Mouse (Mus musculus) heart, adult 2 months (tissue): ENCODE results near the gene Gatb. TPM values are rescaled to one million over a fixed set of nuclear protein-coding genes. Genes with fewer than 3 reads are reported as not detected.

Experiments
- DNase-seq, 2 experiments: peaks; one replicate each; pipeline ENCODE4 v3.0.0; 2021
- H3K27ac ChIP-seq: fragments of 200-600 bp; 2 replicates; pipeline ENCODE4 v1.8.1; 2022
- H3K27me3 ChIP-seq: fragments of 200-500 bp; 2 replicates; pipeline ENCODE4 v1.6.1; 2012; ENCODE audit warnings: mild to moderate bottlenecking, low read length, inconsistent platforms, mixed read lengths; ENCODE audit not compliant: control insufficient read depth, insufficient read depth
- H3K36me3 ChIP-seq: fragments of 200-500 bp; 2 replicates; pipeline ENCODE4 v1.6.1; 2012; ENCODE audit warnings: low read length, inconsistent platforms; ENCODE audit not compliant: control insufficient read depth, insufficient read depth
- H3K4me1 ChIP-seq: fragments of 200-500 bp; 2 replicates; pipeline ENCODE4 v1.6.1; 2011; ENCODE audit warnings: low read length; ENCODE audit not compliant: control insufficient read depth, insufficient read depth
- H3K4me3 ChIP-seq: fragments of 200-600 bp; 2 replicates; pipeline ENCODE4 v1.8.1; 2022
- H3K79me2 ChIP-seq: fragments of 200-500 bp; replicated peaks from 2 replicates; pipeline ENCODE4 v1.6.1; 2012; ENCODE audit warnings: mild to moderate bottlenecking, inconsistent platforms, low read length, moderate library complexity, mixed read lengths; ENCODE audit not compliant: control insufficient read depth, insufficient read depth
- H3K9ac ChIP-seq: fragments of 200-500 bp; 2 replicates; pipeline ENCODE4 v1.6.1; 2012; ENCODE audit warnings: low read depth, mild to moderate bottlenecking, control low read depth, inconsistent platforms, low read length, mixed read lengths
- CTCF ChIP-seq: fragments of 200-600 bp; IDR thresholded peaks from 2 replicates; pipeline ENCODE4 v1.8.1; 2022; ENCODE audit warnings: antibody characterized with exemption, mild to moderate bottlenecking, moderate library complexity
- EP300 ChIP-seq: fragments of 200-500 bp; IDR thresholded peaks from 2 replicates; pipeline ENCODE4 v1.6.1; 2011; ENCODE audit warnings: low read depth, low read length, control low read depth; ENCODE audit not compliant: insufficient read depth
- POLR2A ChIP-seq: fragments of 200-500 bp; IDR thresholded peaks from 2 replicates; pipeline ENCODE4 v1.6.1; 2011; ENCODE audit warnings: mild to moderate bottlenecking, low read depth, low read length, control low read depth; ENCODE audit not compliant: insufficient read depth
- WGBS: fragments of 180-500 bp; shearing (Covaris S2); methylation state at CpG from one replicate; pipeline ENCODE4 v1.1.7; 2018; 5-methylcytosine and 5-hydroxymethylcytosine counted together
- intact Hi-C: fragments of 180-260 bp; cut with DNase I; formaldehyde crosslinking; loops from one replicate; pipeline ENCODE4 v1.15.1; 2025
- polyA plus RNA-seq: library from polyadenylated mRNA; depleted of rRNA; stranded (reverse); fragments of >200 nt; gene quantifications from 2 replicates; pipeline ENCODE4 v1.2.3, GENCODE M21; 2012
- total RNA-seq, 2 experiments: library from RNA; stranded (reverse); gene quantifications; 2 replicates each; pipeline ENCODE4 v1.2.3; 2021

The Gatb gene
- total and polyA plus RNA-seq, 3 experiments = 22.0 to 49.7 (median 45.6) TPM

- TF ChIP-seq EP300 (no peak), CTCF (no peak), POLR2A (no peak)
- no peak overlapping the region for H3K27ac ChIP-seq
- no peaks in the 10 kb centered on the region for H3K4me1 ChIP-seq
- no peaks in the 10 kb centered on the region for H3K79me2 ChIP-seq
- intact Hi-C loops = no loop called here
- H3K9ac ChIP-seq = no peak overlapping the region
- no peaks in the 10 kb centered on the region for H3K27me3 ChIP-seq
- no peaks in the 10 kb centered on the region for H3K36me3 ChIP-seq
- no peak for DNase-seq
- 71% methylated on average over 3 of the region's 3 CpGs for WGBS
- no peak overlapping the region for H3K4me3 ChIP-seq
Observed at GRCm38 (mm10) chr3:85542765-85543164, 31.2 kb upstream of the Gatb start.

GRCm38 (mm10) chr3:85543652-85544051, 30.3 kb upstream of the Gatb start:
- Histone ChIP-seq H3K4me1 (no peaks in the 10 kb centered on the region), H3K27ac (no peak overlapping the region), H3K36me3 (no peaks in the 10 kb centered on the region), H3K4me3 (no peak overlapping the region), H3K79me2 (no peaks in the 10 kb centered on the region), H3K27me3 (no peaks in the 10 kb centered on the region), H3K9ac (no peak overlapping the region)
- TF ChIP-seq EP300 (no peak), CTCF (peak; percentile 57)
- intact Hi-C loops = no loop called here
- no peak for DNase-seq
- 38% methylated on average over 2 of the region's 2 CpGs for WGBS

- Histone ChIP-seq H3K79me2 (no peaks in the 10 kb centered on the region), H3K27ac (peak overlapping the region; percentile 90), H3K36me3 (peaks cover 6% of the 10 kb centered on the region; the same call in 1 of the 2 replicates), H3K9ac (no peak overlapping the region), H3K27me3 (no peaks in the 10 kb centered on the region), H3K4me1 (peaks cover 2% of the 10 kb centered on the region; the same call in 1 of the 2 replicates), H3K4me3 (no peak overlapping the region)
- DNase-seq = no peak
- 35% methylated on average over 4 of the region's 4 CpGs for WGBS
- intact Hi-C loops = loop anchor here (5.0 kb wide), 1 partner anchor 33 kb away; no protein-coding TSS in a partner anchor
- TF ChIP-seq EP300 = no peak
- no peak for TF ChIP-seq POLR2A
- TF ChIP-seq CTCF = no peak
Observed at GRCm38 (mm10) chr3:85550312-85550711, 23.6 kb upstream of the Gatb start.

GRCm38 (mm10) chr3:85551352-85551751, 22.6 kb upstream of the Gatb start:
- DNase-seq = peak; percentile 36 to 69
- WGBS = 36% methylated on average over 2 of the region's 2 CpGs
- TF ChIP-seq CTCF (no peak), EP300 (peak; percentile 88), POLR2A (0 out of 2 replicates have a peak, but pooled peaks have one; percentile 18)
- Histone ChIP-seq H3K79me2 (no peaks in the 10 kb centered on the region), H3K36me3 (peaks cover 6% of the 10 kb centered on the region; the same call in 1 of the 2 replicates), H3K4me1 (peaks cover 2% of the 10 kb centered on the region; the same call in 1 of the 2 replicates), H3K27ac (peak overlapping the region; percentile 90), H3K9ac (peak overlapping the region; percentile 46; the same call in 1 of the 2 replicates), H3K27me3 (no peaks in the 10 kb centered on the region), H3K4me3 (peak overlapping the region; percentile 1; the same call in 1 of the 2 replicates)
- intact Hi-C loops = loop anchor here (5.0 kb wide), 1 partner anchor 34 kb away; no protein-coding TSS in a partner anchor

GRCm38 (mm10) chr3:85553731-85554277, 20.1 kb upstream of the Gatb start:
- intact Hi-C loops = loop anchor here (5.0 kb wide), 1 partner anchor 37 kb away; no protein-coding TSS in a partner anchor
- 72% methylated on average over 6 of the region's 6 CpGs for WGBS
- Histone ChIP-seq H3K27ac (peak overlapping the region; percentile 90; the same call in 1 of the 2 replicates), H3K9ac (no peak overlapping the region), H3K4me1 (peaks cover 2% of the 10 kb centered on the region; the same call in 1 of the 2 replicates), H3K36me3 (peaks cover 6% of the 10 kb centered on the region; the same call in 1 of the 2 replicates), H3K27me3 (no peaks in the 10 kb centered on the region), H3K4me3 (no peak overlapping the region), H3K79me2 (no peaks in the 10 kb centered on the region)
- DNase-seq = no peak
- TF ChIP-seq CTCF (no peak), EP300 (no peak), POLR2A (no peak)

- Histone ChIP-seq H3K27me3 (no peaks in the 10 kb centered on the region), H3K9ac (no peak overlapping the region), H3K4me3 (no peak overlapping the region), H3K27ac (peak overlapping the region; percentile 20; the same call in 1 of the 2 replicates), H3K4me1 (no peaks in the 10 kb centered on the region; the same call in 1 of the 2 replicates), H3K36me3 (no peaks in the 10 kb centered on the region), H3K79me2 (no peaks in the 10 kb centered on the region)
- 48% methylated on average over 2 of the region's 2 CpGs for WGBS
- no peak for DNase-seq
- intact Hi-C loops = no loop called here
- no peak for TF ChIP-seq POLR2A
- peak; percentile 25; the same call in 1 of the 2 replicates for TF ChIP-seq CTCF
Observed at GRCm38 (mm10) chr3:85564603-85565002, 9.3 kb upstream of the Gatb start.
